Mouse (Mus musculus) left cerebral cortex, adult 6 months (tissue): ENCODE data around the gene Jade1. TPM values are rescaled to one million over a fixed set of nuclear protein-coding genes. Genes with fewer than 3 reads are reported as not detected.

ENCODE experiments used
- long read RNA-seq, 2 experiments: library from polyadenylated mRNA; unstranded; transcript quantifications; one replicate each; pipeline ENCODE4 v2.0.0; 2019 to 2020
- polyA plus RNA-seq: library from polyadenylated mRNA; unstranded; fragments of <200 nt; fragmentation: Nextera tagmentation; gene quantifications from 2 replicates; pipeline ENCODE4 v1.2.3, GENCODE M21; 2021

Jade1 gene
- 12.0 and 12.6 TPM in 2 replicates for polyA plus RNA-seq
- long read RNA-seq, experiment 1, full-length matches to known transcripts: 37 of 119 reads
- long read RNA-seq, experiment 1, partial matches to known transcripts: 73 of 119 reads
- long read RNA-seq, experiment 1, other reads (novel, unspliced or antisense): 9 of 119 reads
- long read RNA-seq, experiment 2, full-length matches to known transcripts: 5 of 22 reads
- long read RNA-seq, experiment 2, partial matches to known transcripts: 6 of 22 reads
- long read RNA-seq, experiment 2, other reads (novel, unspliced or antisense): 11 of 22 reads

GRCm38 (mm10) chr3:41555491-41556381, at the start of gene Jade1:
Jade1 (plus strand) TSS chr3:41555731.

Other genes starting within 250 kb of the Jade1 start
- 2.8 and 5.1 TPM in 2 replicates for gene Sclt1, start 186.8 kb downstream of the Jade1 start, polyA plus RNA-seq
- gene D3Ertd751e, start 186.9 kb downstream of the Jade1 start, polyA plus RNA-seq: 10.8 and 12.4 TPM in 2 replicates